Mouse (Mus musculus) testis, adult 2 months (tissue): Measurements from ENCODE around the gene Kcnj12.

Experiments
- CTCF ChIP-seq: fragments of 200-500 bp; IDR thresholded peaks from 2 replicates; pipeline ENCODE4 v1.5.1; 2012; ENCODE audit warnings: low read depth, mild to moderate bottlenecking, inconsistent platforms, low read length, moderate library complexity; ENCODE audit not compliant: control insufficient read depth, insufficient read depth, insufficient replicate concordance
- POLR2A ChIP-seq: fragments of 200-500 bp; IDR thresholded peaks from 2 replicates; pipeline ENCODE4 v1.6.1; 2012; ENCODE audit warnings: low read depth, mild to moderate bottlenecking, inconsistent platforms, low read length, moderate library complexity; ENCODE audit not compliant: control insufficient read depth

DNA sequence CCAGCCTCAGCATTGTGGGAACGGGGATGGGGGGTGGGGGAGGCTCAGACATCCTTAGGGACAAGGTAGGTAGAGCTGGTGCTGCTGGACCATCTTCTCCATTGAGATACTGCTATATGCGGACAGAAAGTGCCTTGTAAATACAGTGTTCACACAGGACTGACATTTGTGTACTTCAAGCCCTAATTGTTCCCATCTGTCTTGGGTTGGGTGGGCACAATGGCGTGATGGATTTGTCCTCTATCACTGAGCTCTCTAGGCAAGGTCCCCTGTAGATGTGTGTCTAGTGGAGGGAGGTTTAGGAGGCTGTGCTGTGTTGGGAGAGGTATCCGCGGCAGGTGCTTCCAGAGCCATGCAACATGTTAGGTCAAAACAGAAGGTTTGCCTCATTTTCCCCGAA, 2.0 kb downstream of the Kcnj12 start:
- TF ChIP-seq CTCF: no peak
- TF ChIP-seq POLR2A: no peak
